Mouse (Mus musculus): ENCODE measurements around the gene Bbs9.
"Not testable (repeated sequence)": the region's sequence is repeated elsewhere in the genome, so short reads cannot be mapped to it uniquely, and the experiment has no call there.

Gene Bbs9

DNA sequence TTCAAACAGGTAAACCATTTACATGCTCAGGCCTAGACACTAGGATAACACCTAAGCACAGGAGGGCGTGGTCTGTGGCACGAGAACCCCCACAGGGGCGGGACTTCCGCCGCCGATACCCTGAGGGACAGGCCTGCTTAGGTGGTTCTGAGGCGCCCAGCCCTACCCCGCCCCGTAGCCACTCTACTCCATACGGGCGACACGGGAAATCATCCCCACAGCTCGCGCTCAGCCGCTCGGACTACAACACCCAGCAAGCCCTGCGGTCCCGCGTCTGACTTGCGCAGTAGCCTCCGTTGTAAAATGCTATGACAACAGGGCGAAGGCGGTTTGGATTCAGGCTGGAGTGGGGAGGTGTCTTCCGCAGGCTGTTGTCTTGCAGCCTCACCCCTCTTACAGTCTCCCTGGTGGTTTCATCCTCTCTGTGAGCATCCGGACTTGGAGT lies at the start of gene Bbs9:
TSS of gene Bbs9 (plus strand) at position 292 of the 445 bp plus-strand sequence.
- DNase-seq (ENCODE audit: low read depth in 2 of 2, low spot score in 2 of 2) = peak; percentile 94 to 95

DNA sequence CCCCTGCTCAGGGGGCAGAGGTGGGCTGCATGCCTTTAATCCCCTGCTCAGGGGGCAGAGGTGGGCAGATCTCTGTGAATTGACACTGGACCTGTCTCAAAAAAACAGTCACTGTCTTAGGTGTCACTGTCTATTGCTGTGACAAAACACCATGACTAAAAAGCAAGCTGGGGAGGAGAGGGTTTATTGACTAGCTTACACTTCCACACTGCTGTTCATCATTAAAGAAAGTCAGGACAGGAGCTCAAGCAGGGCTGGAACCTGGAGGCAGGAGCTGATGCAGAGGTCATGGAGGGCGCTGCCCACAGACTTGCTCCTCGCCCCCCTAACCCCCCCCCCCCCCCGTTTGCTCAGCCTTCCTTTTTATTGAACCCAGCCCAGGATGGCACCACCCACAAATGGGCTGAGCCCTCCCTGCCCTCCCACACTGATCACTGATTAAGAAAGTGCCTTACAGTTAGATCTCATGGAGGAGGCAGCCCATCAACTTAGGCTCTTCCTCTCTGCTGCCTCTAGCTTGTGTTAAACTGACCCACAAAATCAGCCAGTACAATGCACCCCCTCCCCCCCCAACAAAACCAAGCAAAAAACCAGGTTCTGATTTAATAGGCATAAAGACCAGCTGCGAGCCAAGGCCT lies 47.4 kb upstream of the Bbs9 start:
- DNase-seq (ENCODE audit: low read depth in 2 of 2, low spot score in 2 of 2) = no peak

DNA sequence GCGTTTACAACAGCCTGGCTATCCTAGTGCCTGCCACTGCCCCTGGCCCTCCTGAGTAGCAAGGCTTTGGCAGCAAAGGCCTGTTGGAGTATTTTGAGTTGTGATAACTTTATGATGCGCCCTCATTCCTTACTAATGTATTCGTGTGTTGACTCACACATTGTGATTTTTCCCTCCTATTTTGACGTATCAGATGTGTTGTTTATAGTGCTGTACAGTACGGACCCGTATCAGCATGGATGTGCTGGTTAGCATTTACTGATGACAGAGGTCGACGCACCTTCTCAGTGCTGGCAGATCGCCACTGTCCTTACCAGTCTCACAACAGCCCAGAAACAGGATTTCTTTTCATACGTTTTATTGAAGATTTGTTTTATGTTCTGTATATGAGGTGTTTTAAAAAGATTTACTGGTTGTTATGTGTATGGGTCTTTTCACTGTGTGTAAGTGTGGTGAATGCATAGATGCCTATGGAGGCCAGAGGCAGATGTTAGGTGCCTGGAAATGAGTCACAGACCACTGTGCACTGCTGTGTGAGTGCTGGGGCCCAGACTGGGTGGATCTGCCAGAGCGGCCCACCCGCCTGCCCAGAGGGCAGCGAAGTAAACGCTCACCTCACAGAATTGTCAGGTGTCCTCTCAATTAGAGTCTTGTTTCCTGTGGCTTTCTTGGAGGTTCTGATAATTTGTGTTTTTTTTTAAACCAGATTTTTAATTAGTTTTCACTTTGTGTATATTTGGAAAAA lies 46.7 kb upstream of the Bbs9 start:
- no peak for DNase-seq (ENCODE audit: low read depth in 2 of 2, low spot score in 2 of 2)

DNA sequence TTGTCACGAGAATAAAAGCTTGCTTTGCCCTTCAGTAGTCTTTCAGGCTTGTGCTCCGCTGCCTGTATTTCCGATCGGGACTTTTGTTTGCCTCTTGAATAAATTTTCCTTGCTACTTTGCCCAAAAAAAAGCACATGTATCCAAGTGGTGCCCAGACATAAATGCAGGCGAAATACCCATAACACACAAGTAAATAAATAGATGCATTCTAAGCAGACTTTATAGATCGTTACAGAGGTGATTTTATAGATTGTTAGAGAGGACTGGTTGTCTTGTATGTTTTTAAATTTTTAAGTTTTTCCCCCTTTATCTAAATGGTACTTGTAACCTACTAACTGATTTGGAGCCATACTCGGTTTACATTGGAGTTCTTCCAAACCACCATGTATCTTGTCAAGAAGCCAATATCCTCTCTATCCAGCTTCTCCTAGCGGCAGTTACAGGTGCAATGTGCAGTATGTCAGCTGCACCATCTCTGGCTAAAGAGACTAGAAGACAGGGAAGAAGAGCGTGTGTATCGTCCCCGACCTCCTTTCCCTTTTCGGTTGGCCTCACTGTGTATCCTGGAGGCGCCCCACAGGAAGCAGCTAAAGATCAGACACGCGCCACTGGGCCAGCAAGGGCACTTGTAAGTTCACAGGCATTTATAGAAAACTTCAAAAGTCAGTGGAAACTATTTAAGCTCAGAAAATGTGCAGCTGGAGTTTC lies 45.8 kb upstream of the Bbs9 start:
- peak in 1 of 2 experiments; percentile 6 for DNase-seq (ENCODE audit: low read depth in 2 of 2, low spot score in 2 of 2)

DNA sequence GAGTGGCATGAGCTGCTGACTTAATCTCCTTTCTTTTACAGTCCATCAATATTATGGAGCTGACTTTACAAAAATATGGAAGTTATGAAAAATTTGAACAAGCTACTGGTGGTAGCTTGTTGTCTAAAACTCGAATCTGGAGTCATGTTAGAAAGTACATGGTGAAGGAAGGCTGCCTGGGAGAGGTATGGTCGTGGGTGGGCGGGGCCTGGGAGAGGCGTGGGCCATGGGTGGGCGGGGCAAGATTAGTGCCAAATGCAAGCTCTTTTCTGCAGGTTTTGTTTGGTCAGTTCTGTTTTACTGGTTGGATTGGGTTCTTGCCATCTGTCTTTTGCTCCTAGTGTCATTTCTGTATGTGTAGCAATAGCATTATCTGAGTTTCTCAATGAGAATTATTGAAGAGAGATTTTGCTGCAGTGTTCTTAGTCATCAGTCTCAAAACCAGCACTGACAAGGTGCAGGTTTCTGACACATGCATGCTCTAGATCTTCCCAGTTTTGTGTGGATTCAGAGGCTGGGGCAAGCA lies 45.1 kb upstream of the Bbs9 start:
- DNase-seq (ENCODE audit: low read depth in 2 of 2, low spot score in 2 of 2) = no peak

DNA sequence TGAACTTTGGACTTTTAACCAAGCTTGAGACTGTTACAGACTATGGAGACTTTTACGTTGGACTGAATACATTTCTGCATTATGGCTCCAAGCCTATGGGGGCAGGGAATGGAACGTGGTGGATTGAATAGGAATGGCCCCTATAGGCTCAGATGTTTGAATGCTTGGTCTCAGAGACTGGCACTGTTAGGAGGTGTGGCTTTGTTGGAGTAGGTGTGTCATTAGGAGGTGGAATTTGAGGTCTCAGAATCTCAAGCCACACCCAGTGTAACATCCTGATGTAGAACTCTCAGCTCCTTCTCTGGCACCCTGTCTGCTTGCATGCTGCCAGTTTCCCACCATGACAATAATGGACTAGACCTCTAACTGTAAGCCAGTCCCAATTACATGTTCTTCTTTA lies 42.3 kb upstream of the Bbs9 start:
- no peak for DNase-seq (ENCODE audit: low read depth in 2 of 2, low spot score in 2 of 2)

DNA sequence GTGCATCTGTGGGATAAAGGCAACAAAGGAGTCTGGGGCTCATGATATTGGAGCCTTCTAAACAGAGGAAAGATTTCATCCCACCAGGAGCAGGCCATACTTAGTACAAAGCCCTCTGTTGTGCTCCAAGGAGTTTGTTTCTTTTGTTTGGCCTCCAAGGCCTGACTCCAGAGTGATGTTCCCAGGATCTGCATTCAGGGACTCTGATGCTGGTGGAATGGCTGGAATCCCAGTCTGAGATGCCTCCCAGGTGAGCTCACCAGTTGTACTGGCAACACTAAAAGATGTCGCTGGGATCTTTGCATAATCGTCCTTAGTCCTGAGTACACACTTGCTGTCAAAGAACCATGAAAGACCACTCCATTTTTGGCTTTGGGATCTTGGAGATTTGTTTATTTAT lies 41.4 kb upstream of the Bbs9 start:
- DNase-seq (ENCODE audit: low read depth in 2 of 2, low spot score in 2 of 2) = no peak

DNA sequence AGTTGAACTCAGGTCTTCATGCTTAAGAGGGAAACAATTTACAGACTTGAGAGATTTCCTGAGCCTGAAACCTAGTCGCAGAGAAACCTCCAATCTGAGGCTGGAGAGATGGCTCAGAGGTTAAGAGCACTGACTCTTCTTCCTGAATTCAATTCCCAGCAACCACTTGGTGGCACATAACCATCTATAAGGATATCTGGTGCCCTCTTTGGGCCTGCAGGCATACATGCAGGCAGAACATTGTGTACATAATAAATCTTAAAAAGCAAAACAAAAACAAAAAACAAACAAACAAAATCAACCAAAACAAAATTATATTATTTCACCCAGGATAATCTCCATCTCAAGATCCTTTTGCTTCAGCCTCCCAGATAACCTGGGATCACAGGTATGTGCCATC lies 36.7 kb upstream of the Bbs9 start:
- no peak for DNase-seq (ENCODE audit: low read depth in 2 of 2, low spot score in 2 of 2)

DNA sequence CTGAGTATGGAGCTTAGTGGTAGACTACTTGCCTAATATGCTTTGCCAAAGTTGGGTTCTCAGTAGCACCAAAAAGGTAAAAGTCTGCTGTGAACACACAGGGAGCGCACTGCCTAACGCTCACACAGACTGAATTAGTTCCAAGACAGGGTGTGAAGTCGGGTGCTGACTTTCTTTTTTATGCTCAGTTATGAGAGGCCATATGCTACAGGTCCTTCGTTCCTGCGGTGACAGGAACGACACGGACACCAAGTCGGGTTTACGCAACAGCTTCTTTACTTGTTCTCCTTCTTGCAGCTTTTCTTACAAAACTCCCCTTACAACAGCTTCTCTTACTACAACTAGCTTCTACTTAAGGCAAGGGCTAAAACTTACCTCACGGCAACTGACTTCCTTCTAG lies 32.4 kb upstream of the Bbs9 start:
- DNase-seq (ENCODE audit: low read depth in 2 of 2, low spot score in 2 of 2) = no peak

DNA sequence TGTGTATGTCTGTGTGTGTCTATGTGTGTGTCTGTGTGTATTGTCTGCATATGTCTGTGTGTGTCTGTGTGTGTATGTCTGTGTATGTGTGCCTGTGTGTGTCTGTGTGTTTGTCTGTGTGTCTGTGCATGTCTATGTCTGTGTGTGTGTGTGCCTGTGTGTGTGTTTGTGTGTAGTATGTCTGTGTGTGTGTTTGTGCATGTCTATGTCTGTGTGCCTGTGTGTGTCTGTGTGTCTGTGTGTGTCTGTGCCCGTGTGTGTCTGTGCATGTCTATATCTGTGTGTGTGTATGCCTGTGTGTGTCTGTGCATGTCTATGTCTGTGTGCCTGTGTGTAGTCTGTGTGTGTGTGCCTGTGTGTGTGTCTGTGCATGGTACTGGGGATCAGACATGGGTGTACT lies 30.4 kb upstream of the Bbs9 start:
- no peak for DNase-seq (ENCODE audit: low read depth in 2 of 2, low spot score in 2 of 2)

DNA sequence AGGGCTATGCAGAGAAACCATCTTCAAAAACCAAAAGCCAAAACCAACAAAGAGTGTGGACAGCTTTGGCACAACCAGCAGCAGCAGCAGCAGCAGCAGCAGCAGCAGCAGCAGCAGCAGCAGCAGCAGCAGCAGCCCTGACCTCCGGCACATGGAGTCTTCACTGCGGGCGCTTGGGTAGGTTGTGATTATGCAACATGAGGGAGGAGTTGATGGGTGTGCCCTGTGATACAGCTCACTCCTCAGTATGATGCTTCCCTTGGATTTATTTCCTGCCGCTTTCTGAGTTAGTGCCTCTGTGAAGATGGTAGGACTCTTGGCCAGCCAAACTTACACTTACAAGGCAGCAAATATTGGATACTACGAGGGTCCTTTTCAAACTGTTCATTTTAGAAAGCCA lies 28.3 kb upstream of the Bbs9 start:
- no peak for DNase-seq (ENCODE audit: low read depth in 2 of 2, low spot score in 2 of 2)

DNA sequence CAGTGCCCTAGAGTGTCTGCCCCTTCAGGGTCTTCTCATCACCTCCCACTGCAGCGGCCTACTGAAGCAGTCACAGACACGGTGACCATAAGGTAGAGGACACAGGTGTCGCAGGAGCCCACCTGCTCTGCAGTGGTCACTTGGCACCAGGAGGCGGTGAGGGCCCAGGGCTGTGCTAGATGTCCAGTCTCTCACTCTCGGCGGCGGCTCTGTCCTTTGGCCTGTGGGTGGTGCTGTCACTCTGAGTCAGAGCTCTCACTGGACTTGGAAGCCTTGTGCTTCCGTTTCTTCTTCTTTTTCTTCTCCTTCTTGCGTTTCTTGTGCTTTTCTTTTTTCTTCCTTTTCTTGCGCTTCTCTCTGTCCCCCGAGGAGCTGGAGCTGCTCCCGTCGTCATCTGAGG lies 27.1 kb upstream of the Bbs9 start:
- DNase-seq (ENCODE audit: low read depth in 2 of 2, low spot score in 2 of 2) = no peak

DNA sequence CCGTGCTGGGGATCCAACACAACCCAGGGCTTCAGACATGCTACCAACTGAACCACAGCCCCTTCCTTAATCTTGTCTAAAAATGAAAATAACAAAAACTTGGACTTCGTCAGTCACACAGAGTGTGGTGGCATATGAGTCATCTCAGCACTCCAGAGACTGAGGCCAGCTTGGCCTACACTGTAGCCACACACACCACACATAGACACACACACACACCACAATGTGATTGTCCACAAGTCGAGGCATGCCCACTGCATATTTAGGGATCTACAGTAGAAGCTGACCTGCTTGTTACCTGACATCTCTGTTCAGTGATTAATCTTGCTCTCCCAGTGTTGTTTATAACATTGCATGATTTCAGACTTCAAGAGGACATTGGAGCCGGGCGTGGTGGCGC lies 26.3 kb upstream of the Bbs9 start:
- DNase-seq (ENCODE audit: low read depth in 2 of 2, low spot score in 2 of 2) = no peak

DNA sequence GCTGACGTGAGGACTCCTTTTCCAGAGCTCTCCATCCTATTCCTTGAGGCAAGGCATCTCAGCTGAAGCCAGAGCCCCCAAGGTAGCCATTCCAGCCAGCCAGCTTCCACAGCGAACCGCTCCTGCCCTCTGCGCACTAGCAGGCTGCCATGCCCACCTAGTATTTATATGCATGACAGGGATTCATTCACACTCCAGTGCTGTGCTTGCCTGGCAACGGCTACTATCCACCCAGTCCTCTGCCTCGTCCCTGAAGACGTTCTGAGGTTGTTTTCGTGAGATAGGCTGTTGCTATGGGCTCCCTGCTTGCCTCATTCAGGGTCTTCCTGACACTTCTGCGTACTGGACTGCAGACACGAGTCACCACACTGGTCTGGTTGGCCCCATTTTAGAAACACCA lies 22.8 kb upstream of the Bbs9 start:
- no peak for DNase-seq (ENCODE audit: low read depth in 2 of 2, low spot score in 2 of 2)

DNA sequence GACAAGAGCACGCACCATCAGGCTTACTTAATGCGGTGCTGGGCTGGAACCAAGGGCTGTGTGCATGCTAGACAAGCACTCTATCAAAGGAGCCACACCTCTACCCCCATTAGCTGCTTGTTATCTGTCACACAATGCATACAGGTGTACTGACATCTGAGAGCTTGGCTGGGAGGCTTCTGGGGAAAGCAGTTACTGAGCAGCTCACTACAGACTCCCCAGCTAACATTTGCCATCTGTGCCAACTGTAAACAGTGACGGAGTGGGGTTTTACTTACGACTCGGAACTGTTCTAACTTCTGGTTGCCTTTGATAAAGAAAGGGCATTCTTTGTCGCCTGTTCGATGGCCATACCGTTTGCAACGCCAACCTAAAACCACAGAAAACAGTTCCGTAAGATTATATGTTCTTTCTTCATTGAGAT lies 22.0 kb upstream of the Bbs9 start:
- no peak for DNase-seq (ENCODE audit: low read depth in 2 of 2, low spot score in 2 of 2)

DNA sequence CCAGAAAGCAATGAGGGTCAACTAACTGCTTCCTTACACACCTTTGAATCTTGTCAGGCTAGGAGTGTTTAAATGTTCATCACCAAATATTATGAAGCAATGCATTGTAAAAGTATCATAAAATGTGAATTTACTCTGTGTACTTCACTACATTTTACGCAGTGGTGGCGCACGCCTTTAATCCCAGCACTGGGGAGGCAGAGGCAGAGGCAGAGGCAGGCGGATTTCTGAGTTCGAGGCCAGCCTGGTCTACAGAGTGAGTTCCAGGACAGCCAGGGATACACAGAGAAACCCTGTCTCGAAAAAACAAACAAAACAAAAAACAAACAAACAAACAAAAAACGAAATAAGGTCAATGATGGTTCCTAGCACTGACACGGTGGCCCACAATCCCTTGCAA lies 21.5 kb upstream of the Bbs9 start, which contains the start of gene Gm17545:
TSS of gene Gm17545 (plus strand) at position 301 of the 400 bp plus-strand sequence.
- not testable (repeated sequence) for DNase-seq (ENCODE audit: low read depth in 2 of 2, low spot score in 2 of 2)

DNA sequence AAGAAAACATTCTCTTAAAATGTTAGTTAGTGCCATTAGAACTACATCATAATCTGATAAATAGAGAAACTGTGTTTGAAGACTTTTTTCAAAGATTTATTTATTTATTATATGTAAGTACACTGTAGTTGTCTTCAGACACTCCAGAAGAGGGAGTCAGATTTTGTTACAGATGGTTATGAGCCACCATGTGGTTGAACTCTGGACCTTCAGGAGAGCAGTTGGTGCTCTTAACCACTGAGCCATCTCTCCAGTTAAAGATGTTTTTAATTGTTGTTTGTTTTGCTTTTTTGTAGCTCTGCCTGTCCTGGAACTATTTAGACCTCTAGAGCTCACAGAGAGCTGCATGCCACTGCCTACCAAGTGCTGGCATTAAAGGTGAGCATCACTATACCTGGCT lies 20.5 kb upstream of the Bbs9 start:
- no peak for DNase-seq (ENCODE audit: low read depth in 2 of 2, low spot score in 2 of 2)

DNA sequence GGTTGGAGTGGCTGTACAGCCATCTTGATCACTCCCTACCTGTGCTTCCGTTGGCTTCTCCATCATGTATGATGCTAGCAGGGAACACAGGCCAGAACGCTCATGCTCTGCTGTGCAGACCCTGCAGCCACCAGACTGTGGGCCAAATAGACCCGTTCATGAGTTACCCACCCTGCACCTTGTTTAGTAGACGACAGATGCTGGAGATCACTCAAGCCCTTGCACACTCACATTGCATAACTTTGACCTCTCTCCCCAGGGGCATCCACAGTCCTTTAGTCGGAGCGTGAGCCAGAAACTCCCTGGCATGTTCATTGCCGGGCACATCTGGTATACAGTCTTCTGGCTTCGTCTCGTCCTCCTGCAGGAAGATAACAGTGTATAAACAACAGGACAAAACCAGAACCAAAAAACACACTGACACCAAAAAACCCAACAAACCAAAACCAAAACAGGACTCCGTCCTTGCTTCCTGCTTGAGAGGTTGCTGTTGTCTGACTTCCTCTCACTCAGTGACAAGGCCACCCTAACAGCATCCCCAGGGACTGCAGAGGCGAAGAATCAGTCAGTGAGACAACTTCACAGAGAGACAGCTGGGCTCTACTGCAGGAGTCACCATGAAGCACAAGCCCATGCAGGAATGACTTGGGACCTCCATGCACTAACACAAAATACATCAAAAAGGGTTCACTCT lies 18.2 kb upstream of the Bbs9 start:
- no peak for DNase-seq (ENCODE audit: low read depth in 2 of 2, low spot score in 2 of 2)

DNA sequence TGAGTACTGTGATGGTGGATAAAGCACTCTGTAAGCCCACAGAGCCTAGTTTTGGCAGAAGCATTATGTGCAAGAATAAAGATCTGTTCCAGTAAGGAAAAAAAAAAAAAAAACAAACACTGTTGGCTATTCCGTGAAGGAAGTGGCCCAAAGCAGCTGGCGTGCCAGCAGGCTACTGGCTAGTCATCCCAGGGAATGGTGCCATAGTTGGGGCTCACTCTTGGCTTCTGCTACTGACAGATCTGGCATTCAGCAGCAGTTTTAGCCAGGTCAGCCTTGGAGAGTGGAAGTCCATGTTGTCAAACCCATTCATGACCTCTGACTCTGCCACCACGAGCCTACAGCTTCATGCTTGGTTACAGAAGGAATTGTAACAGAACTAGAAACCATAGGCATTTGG lies 13.6 kb upstream of the Bbs9 start:
- no peak for DNase-seq (ENCODE audit: low read depth in 2 of 2, low spot score in 2 of 2)

DNA sequence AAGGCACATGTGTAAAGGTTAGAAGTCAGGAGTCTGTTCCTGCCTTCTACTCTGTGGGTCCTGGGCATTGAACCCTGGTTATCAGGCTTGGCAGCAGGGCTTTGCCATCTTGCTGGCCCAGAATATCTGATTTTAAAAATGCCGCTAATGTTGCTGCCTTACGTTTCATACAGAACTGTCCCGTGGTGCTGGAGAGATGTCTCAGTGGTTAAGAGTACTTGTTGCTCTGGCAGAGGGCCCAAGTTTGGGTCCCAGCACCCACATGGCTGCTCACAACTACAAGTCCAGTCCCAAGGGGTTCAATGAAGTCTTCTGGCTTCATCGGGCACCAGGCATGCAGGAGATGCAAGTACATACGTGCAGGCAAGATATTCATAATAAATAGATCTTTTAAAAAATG lies 9.3 kb upstream of the Bbs9 start:
- DNase-seq (ENCODE audit: low read depth in 2 of 2, low spot score in 2 of 2) = no peak

Data from CD8-positive naive resting alpha-beta T cell, adult 2 months (primary cell).